Mouse (Mus musculus): ENCODE results near the gene Olfr293.

The Olfr293 gene

GRCm38 (mm10) chr7:86648761-86649160 lies at the start of gene Olfr293:
TSS of gene Olfr293 (plus strand) at chr7:86649061.
- in situ Hi-C loops (cut with MseI, MboI): no loop called here

- in situ Hi-C loops (cut with MseI, MboI): no loop called here
These were observed 32.3 kb upstream of the Olfr293 start, which contains the start of gene Olfr294 for GRCm38 (mm10) chr7:86616543-86616942. TSS of gene Olfr294 (minus strand) at chr7:86616643.

GRCm38 (mm10) chr7:86688030-86688429 lies 39.2 kb downstream of the Olfr293 start, which contains the start of gene Olfr292:
TSS of gene Olfr292 (plus strand) at chr7:86688330.
- in situ Hi-C loops (cut with MseI, MboI): no loop called here
